Comparison of ENCODE assay signal across 31 mouse cellular contexts in the genomic region with DNA sequence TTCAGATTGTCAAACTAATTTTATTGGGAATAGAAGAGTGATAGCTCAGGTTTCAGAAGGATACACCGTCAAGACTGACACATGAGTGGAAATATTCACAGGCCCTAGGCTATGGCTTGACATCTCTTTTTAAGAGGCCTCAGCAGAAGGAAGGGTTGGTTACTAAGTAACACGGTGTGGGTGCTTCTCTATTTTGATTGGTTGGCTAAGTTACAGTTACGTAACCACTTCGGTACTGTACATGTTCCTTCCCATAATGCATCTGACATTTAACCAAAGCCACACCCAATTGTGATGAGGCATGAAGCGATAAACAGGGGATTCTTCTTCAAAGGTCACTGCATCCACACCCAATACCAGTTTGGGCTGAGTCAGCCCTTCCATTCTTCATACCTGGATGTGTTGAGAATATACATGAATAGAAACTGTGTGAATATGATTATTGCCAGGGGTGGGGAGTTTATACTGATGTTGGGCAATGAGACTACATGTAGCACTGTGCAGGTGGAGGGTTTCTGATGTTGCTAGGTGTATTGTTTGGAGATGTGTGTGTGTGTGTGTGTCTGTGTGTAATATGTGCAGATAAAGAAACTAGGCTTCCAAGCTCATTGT. TPM values are rescaled to one million over a fixed set of nuclear protein-coding genes. Genes with fewer than 3 reads are reported as not detected.
DNase-seq lines count a peak whose midpoint lies in the region; TF ChIP-seq lines count a peak whose summit lies in the region.
"Had no signal": no experiment of that assay in that cellular context is flagged by ENCODE, and none has a peak within 500 bp of the region (broad histone marks: within the 10 kb centered on the region; RNA-seq: fewer than 3 reads in every experiment).

No protein-coding gene starts in this region.

- intact Hi-C loops in left cerebral cortex, postnatal 4 days (cut with DNase I), result no loop called here

- 57% methylated on average over 5 of the region's 5 CpGs for WGBS in small intestine, adult 2 months
- WGBS in cerebellum, adult 2 months, result 88% methylated on average over 5 of the region's 5 CpGs

- TF ChIP-seq POLR2A in small intestine, adult 2 months (IDR thresholded peaks at IDR 0.05; ENCODE audit: low read depth, low read length), result no peak
- no peak for TF ChIP-seq POLR2A in cerebellum, adult 2 months (IDR thresholded peaks at IDR 0.05; ENCODE audit: borderline replicate concordance, insufficient read depth, low read length)

- no peak for TF ChIP-seq CTCF in small intestine, adult 2 months (IDR thresholded peaks at IDR 0.05; ENCODE audit: extremely low read depth, insufficient read length, insufficient replicate concordance, low read depth, low read length)
- no peak for TF ChIP-seq CTCF in cerebellum, adult 2 months (IDR thresholded peaks at IDR 0.05; ENCODE audit: borderline replicate concordance, insufficient read depth, low read depth, low read length)

- H3K4me3 ChIP-seq in small intestine, adult 2 months (ENCODE audit: low read depth, low read length), result no peak overlapping the region
- H3K4me3 ChIP-seq in cerebellum, adult 2 months (replicated peaks; ENCODE audit: insufficient read depth, low read depth, low read length), result no peak overlapping the region
- H3K4me3 ChIP-seq: embryonic facial prominence, embryonic 10.5 days; embryonic facial prominence, embryonic 13.5 days; erythroblast, embryonic 14.5 days; forebrain, embryonic 12.5 days; forebrain, embryonic 15.5 days; heart, adult 2 months; heart, embryonic 10.5 days; heart, embryonic 13.5 days had no signal

- peak; percentile 60 for DNase-seq in kidney, adult 9 months
- no peak for DNase-seq in kidney, postnatal 10 days
- DNase-seq in 416B (ENCODE audit: low read depth) (peak; percentile 31), R1 (ENCODE audit: low read depth, low spot score) (peak; percentile 29)
- no peak for DNase-seq in cerebellum, adult 2 months
- DNase-seq in left cerebral cortex, postnatal 4 days, result no peak
- no peak for DNase-seq in adrenal gland, postnatal 14 days
- DNase-seq: adrenal gland, postnatal 10 days; cerebellum, adult 11 months; cerebellum, adult 8-10 months; cerebellum, postnatal 10 days; cerebellum, postnatal 36 days; embryo, embryonic 11 days; gastrocnemius, postnatal 10 days; gastrocnemius, postnatal 36 days; heart, adult 2 months; heart, postnatal 14 days; heart, postnatal 4 days had no signal

- H3K36me3 ChIP-seq in small intestine, adult 2 months (ENCODE audit: control insufficient read depth, insufficient read depth, low read length), result no peaks in the 10 kb centered on the region
- H3K36me3 ChIP-seq: embryonic facial prominence, embryonic 10.5 days; embryonic facial prominence, embryonic 13.5 days; forebrain, embryonic 12.5 days; forebrain, embryonic 15.5 days; heart, embryonic 10.5 days; heart, embryonic 13.5 days had no signal

- no peaks in the 10 kb centered on the region for H3K27me3 ChIP-seq in small intestine, adult 2 months (ENCODE audit: control insufficient read depth, insufficient read depth, low read length)
- no peaks in the 10 kb centered on the region for H3K27me3 ChIP-seq in cerebellum, adult 2 months (ENCODE audit: control insufficient read depth, insufficient read depth, low read length)
- H3K27me3 ChIP-seq: embryonic facial prominence, embryonic 13.5 days; forebrain, embryonic 12.5 days; forebrain, embryonic 15.5 days; heart, embryonic 13.5 days had no signal

- H3K27ac ChIP-seq in small intestine, adult 2 months (ENCODE audit: insufficient read depth, low read depth, low read length), result peak overlapping the region; percentile 85
- no peak overlapping the region for H3K27ac ChIP-seq in cerebellum, adult 2 months (ENCODE audit: insufficient read depth, low read length)
- H3K27ac ChIP-seq: embryonic facial prominence, embryonic 10.5 days; embryonic facial prominence, embryonic 13.5 days; forebrain, embryonic 12.5 days; forebrain, embryonic 15.5 days; heart, adult 2 months; heart, embryonic 10.5 days; heart, embryonic 13.5 days; hindbrain, embryonic 14.5 days had no signal

- peaks cover 31% of the 10 kb centered on the region; the same call in 1 of the 2 replicates for H3K4me1 ChIP-seq in small intestine, adult 2 months (ENCODE audit: control insufficient read depth, insufficient read depth, insufficient read length, low read length)
- no peaks in the 10 kb centered on the region for H3K4me1 ChIP-seq in cerebellum, adult 2 months (ENCODE audit: control insufficient read depth, insufficient read depth, low read length)
- H3K4me1 ChIP-seq: embryonic facial prominence, embryonic 10.5 days; embryonic facial prominence, embryonic 13.5 days; forebrain, embryonic 15.5 days; heart, embryonic 10.5 days had no signal

RNA-seq across cellular contexts. Expression of gene Hsd17b2, which starts 38.8 kb away (rescaled TPM):
- polyA plus RNA-seq in small intestine, adult 2 months (2012; rRNA removed), result 14.0 and 85.7 TPM in 2 replicates
- 1.1 and 2.0 TPM in 2 replicates for polyA plus RNA-seq in cerebellum, adult 2 months (2012; rRNA removed)
- total RNA-seq in left cerebral cortex, postnatal 4 days (2021), result not detected
- 1.3 and 25.3 TPM in 2 replicates for total RNA-seq in adrenal gland, postnatal 14 days (2021)
- total RNA-seq: adrenal gland, adult 18-20 months; gastrocnemius, adult 18-20 months; gastrocnemius, postnatal 36 days; granulocyte monocyte progenitor cell, adult 5-6 weeks; heart, adult 2 months; heart, postnatal 14 days; heart, postnatal 4 days had no signal
- polyA plus RNA-seq: embryonic facial prominence, embryonic 10.5 days; erythroblast, embryonic 14.5 days; forebrain, embryonic 12.5 days; forebrain, embryonic 15.5 days; heart, adult 2 months; hindbrain, embryonic 11.5 days had no signal

Comparison
In these comparisons a context has a peak if more than half of its experiments do, and no peak if none do; other contexts are left out.
1. DNase-seq: peak in kidney, adult 9 months (single experiment), 416B (single experiment) and R1 (single experiment); none in kidney, postnatal 10 days (single experiment), cerebellum, adult 2 months (0 of 2), left cerebral cortex, postnatal 4 days (single experiment) and adrenal gland, postnatal 14 days (single experiment).